Mouse (Mus musculus): ENCODE measurements around the gene Tle2.

The Tle2 gene

DNA sequence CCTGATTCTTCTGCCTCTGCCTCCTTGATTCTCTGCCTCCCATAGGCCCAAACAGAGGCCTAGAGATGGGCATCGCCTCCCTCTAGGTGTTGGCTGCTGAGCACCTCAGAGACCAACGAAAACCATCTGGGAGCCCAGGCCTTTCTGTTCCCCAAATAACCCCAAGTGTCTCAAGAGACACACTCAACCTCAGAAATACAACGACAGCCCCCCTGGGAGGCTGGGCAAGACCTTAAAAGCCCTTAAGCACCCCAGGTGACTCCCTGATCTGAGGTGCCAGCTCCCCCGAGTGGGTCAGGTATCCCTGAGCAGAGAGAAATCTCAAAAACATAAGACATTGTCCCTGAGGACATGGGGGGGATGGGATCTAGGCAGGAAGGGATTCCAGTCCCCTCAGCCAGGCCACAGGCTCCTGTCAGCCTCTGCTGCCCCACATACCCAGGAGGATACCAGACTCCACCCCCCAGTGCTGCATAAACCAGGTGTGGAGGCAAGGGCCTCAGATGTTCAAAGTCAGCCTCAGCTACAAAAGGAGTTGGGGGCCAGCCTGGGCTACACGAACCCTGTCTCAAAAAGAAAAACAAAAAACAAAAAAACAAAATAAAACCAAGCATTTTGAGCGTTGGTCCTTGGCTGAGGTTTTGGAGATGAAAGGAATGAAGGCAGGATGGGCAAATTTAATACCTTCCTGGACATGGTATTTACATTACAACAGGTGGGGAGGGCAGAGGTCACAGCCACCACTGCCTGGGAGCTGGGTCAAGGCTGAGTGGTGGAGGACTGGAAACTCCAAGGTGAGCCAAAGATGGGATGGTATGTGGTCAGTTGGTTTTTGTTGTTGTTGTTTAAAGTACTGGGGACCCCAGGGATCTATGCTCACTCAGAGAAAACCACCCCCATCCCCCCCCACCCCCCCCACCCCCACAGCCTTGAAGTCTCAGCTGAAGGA is 20.3 kb upstream of the Tle2 start:
- in situ Hi-C loops (cut with MboI, MseI), result no loop called here

DNA sequence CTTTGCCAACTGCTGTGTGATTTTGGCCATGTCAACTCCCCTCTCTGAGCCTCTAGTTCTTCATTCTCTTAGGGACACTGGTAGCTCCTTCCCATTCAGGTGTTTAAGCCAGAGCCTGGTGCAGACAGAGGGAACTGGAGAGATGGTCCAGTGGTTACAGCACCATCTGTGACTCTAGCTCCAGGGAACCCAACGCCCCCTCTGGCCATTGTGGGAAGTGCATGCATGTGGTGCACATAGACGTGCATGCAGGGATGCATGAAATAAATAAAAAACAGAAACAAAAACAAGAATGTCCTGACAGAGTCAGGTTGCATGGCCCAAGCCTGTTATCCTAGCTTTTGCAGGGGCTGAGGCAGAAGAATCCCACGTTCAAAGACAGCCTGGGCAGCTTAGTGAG is 18.1 kb upstream of the Tle2 start:
- in situ Hi-C loops (cut with MboI, MseI), result loop anchor here (5.0 kb wide), 1 partner anchor 86 kb away; no protein-coding TSS in a partner anchor

DNA sequence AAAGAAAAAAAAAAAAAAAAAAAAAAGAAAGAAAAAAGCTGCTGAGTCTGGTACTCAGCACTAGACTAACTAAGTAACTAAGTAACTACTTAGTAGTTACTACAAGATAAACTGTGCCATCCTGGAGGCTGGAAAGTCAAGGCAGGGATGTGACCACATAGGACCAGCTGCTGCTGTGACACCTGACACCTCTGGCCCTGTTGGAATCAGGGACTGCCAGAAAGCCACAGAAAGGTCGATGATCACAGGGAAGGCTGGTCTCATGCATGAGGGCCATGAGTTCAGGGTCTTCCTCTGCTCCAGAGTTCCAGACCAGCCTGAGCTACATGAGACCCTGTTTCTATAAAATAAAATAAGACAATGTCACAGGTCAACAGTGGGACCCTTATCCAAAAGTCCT is 16.9 kb upstream of the Tle2 start:
- in situ Hi-C loops (cut with MboI, MseI), result loop anchor here (5.0 kb wide), 1 partner anchor 85 kb away; no protein-coding TSS in a partner anchor

DNA sequence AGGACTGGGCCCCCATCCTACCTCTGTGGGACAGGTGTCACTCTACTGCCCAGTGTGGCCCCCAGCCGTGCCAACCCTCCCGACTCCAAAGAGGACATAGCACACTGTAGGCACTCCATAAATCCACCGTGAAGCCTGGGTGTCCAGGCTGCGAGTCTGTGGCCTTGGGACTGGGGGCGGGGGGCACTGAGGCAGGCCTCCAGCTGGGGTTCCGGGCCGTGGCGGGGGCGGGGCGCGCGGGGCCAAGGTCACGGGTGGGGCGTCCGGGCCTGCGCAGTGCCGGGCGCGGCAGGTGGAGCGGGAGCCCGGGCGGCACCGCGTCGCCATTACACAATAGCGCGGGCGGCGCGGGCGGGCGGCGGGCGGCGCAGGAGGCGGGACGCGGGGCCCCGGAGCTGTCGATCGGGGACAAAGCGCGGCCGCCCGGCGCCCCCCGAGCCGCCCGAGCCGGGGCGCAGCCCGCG is 15.2 kb upstream of the Tle2 start, which contains the start of gene Aes:
TSS of gene Aes (plus strand) at position 326 of the 464 bp plus-strand sequence.
- in situ Hi-C loops (cut with MboI, MseI), result loop anchor here (5.0 kb wide), 1 partner anchor 83 kb away; no protein-coding TSS in a partner anchor

DNA sequence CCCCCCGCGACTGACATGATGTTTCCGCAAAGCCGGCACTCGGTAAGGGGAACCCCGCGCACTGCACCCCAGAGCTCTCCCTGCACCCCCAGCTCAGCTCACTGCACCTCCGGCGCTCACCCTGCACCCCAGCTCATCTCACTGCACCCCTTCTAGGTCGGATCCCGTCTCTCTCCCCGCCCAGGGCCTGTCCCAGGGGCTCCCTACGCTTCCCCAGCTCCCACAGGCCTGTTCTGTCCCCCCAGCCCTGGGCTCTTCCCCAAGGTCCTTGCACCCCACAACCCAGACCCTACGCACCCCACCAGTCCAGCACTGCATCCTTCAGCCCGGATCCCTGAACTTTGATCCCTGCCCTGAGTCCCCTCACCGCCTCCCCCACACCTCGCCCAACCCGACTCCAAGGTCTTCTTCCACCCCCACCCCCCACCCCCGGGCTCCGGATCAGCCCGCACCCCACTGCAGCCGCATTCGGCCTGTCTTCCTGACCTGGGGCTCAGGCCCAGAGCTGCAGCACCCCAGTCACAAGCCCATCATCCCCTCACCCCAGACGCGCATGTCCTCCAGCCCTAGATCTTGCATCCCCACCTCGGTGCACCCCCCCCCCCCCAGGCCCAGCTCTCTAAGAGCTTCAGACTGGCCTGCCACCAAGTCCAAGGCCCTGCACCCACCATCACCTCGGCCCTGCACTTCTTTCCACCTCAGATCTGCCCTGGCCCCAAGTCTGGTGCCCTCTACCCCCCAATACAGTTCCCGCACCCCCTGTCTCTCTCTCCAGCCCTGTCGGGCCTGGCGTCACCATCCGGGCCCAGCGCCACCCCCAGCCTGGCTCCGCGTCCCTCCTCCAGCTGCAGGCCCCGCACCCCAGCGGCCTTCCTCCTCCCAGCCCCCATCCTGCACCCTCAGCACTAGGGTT is 14.5 kb upstream of the Tle2 start:
- in situ Hi-C loops (cut with MboI, MseI), result loop anchor here (5.0 kb wide), 1 partner anchor 82 kb away; no protein-coding TSS in a partner anchor

DNA sequence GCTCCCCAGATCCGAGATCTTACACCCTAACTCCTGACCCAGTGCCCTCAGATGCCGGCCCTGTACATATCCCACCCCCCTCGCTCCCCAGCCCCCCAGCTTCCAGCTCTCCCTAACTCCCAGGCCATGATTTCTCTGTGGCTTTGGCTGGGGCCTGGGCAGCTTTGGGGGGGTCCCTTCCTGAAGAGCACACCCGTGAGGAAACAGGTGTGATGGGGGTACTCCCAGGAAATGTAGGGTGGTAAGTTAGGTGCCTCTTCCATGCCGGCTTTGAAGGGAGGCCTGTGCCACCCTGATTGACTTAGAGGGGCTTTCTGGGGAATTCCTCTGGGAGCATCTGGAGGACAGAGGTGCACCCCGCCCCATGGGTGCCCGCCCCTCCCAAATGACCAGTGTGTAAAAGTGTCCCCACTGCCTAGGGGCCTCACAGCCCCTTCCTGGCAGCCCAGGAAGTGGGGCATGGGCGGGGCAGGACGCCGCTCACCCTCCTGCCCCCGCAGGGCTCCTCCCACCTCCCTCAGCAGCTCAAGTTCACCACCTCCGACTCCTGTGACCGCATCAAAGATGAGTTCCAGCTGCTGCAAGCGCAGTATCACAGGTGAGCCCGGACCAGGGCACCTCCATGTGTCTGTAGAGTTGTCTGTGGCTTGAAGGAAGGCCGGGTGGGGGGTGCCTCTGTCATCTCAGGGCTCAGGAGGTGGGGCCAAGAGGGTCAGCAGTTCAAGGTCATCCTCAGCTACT is 13.5 kb upstream of the Tle2 start:
- in situ Hi-C loops (cut with MboI, MseI), result no loop called here

DNA sequence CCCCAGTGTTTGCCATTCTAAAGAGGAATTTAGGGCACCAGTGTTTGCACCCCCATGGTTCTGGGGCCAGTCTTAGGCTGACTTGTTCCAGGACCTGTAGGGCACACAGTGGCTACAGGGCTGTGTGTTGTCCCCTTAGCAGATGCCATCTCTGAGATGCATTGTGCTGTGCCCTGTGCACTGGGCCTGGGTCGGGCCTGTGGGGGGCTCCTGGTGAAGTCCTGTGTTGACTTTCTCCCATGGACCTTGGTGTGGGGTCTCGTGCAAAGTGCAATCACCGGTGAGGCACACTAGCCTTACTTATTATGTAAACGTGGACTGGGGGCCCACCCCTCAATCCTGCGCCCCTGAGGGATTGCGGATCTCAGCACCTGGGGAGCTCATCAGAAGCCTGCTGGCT is 11.9 kb upstream of the Tle2 start:
- in situ Hi-C loops (cut with MboI, MseI), result no loop called here

DNA sequence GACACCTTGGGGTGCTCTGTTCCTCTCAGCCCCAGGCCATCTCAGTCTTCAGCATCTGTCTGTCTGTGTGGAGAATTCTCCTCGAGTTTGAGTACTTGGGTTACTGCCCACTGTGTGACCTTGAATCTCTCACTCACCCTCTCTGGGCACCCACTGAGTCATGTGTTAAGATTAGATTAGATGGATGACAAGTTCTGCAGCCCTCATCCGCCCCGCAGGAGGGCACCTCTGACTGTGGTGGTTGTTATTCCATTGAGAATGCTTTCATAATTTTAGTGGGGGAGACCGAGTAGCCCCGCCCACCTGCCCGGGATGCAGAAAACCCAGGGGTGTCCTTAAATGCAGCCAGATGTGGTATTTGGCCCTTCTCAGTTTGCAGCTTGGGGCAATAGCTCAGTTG is 10.9 kb upstream of the Tle2 start:
- in situ Hi-C loops (cut with MboI, MseI), result no loop called here

DNA sequence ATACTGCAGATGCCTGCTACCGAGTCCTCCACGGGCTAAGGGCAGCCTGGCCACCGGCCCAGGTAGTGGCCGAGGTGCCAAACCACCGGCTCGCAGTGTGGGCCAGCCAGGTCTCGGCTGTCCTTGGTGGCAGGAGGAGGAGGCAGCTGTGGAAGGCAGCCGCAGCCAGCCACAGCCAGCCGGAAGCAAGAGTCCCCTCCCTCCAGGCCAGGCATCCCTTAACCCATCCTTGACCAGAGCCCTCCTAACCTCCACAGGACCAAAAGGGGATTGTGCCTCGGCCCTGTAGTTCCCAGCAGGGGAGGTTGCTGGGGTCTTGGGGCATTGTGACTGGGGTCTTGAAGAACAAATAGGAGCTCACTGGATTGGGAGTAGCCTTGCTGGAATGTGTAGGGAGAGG is 10.1 kb upstream of the Tle2 start:
- in situ Hi-C loops (cut with MboI, MseI), result no loop called here

DNA sequence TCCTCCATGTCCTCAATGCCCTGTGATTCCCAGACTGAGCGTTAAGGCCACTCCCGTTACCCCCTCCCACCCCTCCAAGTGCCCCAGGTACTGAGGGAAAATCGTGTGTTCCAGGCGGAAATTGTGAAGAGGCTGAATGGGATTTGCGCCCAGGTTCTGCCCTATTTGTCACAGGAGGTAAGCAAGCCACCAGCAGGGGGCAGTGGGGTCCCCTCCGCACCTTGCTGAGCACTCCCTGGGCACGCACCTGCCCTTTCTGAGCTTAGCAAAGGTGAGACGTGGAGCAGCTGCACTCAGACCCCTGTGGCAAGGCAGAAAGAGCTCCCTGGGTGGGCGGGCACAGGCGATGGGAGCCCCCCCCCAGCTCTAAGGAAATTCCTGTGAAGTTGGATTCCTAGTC is 9.6 kb upstream of the Tle2 start:
- in situ Hi-C loops (cut with MboI, MseI), result no loop called here

DNA sequence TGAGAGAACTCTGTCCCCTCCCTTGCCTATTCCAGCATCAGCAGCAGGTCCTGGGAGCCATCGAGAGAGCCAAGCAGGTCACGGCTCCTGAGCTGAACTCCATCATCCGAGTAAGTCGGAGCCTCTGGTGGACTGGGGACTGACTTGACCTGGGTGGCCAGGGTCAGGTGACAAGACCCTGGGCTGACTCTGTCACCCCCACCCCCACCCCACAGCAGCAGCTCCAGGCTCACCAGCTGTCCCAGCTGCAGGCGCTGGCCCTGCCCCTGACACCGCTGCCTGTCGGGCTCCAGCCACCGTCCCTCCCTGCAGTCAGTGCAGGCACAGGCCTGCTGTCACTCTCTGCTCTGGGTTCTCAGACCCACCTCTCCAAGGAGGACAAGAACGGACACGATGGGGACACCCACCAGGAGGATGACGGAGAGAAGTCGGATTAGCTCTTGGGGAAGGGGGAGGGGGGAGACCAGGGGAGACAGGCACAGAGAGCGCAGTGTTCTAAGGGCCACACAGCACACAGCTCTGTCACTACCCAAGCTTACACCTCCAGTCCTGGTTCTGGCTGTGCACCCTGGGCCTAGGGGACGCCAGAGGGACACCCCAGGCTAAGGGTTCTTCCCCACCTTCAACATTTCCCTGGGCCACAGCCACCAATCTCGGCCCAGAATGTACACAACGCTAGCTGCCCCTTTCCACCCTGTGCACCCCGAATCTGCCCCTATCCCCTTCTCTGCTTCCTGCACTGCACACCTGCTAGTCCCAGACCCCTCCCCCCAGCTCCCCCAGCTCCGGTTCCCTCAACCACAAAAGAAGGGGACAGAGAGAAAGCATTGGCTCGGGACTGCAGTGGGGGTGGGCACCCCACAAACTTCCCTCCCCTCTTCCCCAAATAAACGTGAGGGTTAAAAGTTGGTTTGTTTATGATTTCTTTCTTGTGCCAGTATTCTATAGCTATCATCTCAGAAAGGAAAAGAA is 8.8 kb upstream of the Tle2 start:
- in situ Hi-C loops (cut with MboI, MseI), result no loop called here

DNA sequence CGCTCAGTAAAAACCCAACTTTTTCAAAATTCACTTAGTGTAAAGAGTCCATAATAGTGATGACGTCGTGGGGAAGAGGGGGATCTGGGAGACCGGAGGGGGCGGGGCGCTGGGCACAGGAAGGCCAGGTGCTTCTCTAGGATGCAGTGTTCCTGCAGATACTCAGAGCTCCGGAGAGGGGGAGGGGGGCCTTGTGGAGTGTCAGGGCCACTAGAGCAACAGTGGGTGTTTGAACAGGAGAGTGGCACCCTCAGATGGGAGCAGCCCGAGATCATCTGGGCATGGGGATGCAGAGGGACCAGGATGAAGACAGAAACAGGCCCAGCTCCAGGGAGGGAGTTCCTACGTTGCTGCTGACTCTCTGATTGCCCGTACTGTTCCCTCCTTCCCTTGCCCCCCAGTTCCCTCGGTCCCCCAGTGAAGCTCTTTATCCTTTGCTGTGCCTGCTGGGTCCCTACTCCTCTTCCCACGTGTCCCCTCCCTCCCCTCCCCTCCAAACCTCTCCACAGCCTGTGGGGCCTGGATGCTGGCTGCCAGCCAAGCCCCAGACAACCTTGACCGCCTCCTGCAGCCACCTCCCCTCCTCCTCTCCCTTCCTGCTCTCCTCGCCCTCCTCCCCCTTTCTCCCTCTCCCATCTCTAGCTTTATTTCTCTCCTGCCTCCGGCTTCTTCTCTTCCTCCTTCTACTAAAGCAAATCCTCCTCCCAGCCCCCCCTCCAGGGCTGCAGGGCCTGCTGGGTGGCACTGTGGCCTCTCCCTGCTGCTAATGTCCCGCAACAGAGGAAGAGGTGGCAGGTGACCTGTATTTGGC is 5.8 kb upstream of the Tle2 start:
- in situ Hi-C loops (cut with MboI, MseI), result no loop called here

DNA sequence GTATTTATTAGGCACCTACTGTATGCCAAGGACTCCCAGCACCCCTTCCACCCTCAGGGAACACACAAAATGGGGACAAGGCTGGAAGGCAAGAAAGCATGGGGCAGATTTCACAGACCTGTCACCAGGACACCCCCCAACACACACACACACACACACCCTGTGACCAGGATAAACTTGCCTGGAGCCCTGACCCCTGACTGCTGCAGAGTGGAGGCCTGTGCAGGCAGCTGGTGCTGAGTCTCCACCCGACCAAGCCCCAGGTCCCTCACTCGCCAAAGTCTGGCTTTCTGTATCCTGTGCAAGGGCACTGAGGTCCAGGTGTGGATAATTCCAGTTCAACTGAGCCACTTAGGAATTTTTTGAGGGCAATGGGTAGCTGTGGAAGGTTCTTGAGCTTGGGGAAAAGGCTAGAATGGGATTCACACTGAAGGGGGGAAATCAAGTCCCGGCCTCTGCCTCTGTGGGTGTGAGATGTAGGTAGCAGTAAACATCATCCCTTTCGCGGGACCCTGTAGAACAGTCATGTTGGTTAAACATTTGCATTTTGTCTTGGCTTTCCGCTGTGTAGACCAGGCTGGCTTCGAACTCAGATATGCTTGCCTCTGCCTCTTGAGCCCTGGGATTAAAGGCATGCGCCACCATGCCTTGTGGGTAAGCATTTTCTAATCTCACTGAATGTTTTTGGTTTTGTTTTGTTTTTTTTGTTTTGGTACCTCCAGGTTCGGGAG is 4.7 kb upstream of the Tle2 start:
- in situ Hi-C loops (cut with MboI, MseI), result no loop called here

DNA sequence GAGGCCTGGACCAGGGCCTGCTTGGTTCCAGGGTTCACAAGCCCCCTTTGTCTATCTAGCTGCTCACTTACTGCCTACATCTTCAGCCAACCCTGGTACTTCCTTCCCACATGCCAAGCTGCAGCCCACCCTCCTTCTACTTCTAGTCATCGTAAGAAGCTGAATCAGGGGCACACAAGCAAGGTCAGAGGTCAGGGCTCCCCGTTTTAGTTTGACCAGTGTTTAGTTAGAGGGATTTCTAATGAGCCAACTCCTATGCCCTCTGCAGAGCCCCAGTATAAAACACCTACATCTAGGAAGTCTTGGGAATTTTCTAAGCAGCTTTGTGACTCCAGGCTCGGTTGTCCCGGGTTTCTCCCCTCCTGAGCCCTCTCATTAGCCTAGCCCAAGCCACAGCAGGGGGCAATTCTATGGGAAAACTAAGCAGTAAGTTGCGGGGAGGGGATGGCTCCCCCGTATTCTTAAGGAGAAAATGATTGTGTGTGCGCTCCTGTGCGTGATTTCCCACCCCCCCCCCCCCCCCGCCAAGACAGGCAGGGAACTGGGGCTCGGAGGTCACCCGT is 4.0 kb upstream of the Tle2 start:
- in situ Hi-C loops (cut with MboI, MseI), result no loop called here

DNA sequence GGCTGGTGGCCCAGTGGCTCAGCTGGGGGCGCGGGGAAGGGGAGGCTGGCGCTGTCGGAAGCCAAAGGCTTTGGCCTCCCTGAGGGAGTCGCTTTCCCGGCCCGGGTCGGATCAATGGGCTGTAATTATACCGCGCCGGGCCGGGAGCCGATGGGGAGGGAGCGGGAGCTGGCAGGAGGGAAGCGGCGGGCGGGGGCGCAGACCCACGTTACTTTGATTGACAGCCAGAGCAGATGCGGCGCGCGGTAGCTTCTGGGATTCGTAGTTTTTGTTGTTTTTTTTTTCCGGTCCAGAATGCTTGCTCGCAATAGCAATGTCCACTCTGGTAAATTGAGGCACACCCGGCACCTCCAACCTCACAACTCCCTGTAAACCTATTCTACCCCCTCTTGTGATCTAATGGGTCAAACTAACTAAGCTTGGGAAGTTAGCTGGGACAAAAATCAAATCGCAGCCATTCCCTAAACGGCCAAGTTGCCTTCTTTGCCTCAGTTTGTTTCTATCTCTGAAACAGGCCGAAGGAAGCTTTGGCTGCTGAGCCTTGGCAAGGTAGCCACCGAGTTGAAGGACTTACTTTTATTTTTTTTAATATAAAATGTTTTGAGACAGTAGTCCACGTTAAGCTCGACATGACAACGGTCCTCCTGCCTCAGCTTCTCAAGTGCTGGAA is 3.4 kb upstream of the Tle2 start:
- in situ Hi-C loops (cut with MboI, MseI), result no loop called here

DNA sequence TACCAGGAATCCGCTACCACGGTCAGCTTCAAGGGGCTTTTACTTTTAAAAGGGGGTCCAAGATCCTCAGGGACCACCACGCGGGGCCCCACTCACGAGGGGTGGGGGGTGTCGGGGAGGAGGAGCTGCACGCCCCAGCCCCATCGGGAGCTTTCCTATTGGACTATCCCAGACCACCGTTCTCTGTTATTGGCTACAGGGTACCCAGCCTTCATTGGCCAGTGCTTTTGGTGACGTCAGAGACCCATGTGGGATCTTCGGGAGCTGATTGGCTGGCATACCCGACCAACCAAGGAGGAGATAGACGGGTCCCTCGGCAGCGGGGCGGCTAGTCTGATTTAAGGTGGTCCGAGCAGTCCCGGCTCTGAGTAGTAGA is 2.9 kb upstream of the Tle2 start:
- in situ Hi-C loops (cut with MboI, MseI), result no loop called here

DNA sequence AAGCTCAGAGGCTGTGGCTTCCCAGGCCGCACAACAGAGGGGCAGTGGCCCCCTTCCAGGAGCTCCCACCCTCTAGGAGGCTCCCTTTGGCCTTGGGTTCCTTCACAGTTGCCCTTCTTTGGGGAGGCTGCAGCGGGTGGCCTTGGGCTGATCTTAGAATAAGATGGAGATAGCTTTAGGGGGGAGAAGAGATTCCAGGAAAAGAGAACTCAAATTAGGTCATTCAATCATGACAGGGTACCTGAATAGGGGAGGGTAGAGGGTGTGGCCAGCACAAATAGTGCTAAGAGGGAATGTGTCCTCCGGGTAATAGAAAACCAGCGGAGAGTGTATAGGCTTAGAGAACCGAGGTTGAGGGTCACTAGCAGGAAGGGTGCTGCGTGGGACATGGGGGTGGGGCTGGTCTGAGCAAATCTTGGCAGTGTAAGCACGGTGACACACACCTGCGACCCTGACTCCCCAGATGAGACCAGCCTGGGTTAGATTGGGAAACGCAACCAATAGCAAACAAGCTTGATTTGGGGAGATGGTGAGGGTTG is 2.2 kb upstream of the Tle2 start:
- in situ Hi-C loops (cut with MboI, MseI), result no loop called here

DNA sequence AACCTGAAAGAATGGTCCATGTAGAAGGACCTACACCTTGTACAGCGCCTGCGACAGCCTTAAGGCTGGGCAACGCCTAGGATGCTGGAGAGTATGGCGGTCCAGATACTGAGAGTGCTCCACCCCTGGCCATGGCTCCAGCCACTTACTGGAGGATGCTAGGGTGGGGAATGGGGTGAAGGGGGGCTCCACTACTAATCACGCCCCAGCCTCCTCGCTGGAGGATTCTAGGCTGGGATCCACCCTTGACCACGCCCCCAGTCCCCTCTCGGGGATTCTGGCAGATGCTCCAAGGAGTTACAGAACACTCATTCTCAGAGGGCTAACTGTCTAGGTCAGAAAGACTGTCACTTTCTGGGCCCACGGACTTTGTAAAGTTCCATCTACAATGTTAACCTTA is 1.4 kb upstream of the Tle2 start:
- in situ Hi-C loops (cut with MboI, MseI), result no loop called here

Data from regulatory T cell (primary cell).